Mouse (Mus musculus) heart, embryonic 15.5 days (tissue): ENCODE results near the gene Bms1. TPM values are rescaled to one million over a fixed set of nuclear protein-coding genes. Genes with fewer than 3 reads are reported as not detected.

Experiments used
- microRNA-seq: library from miRNA; unstranded; fragments of <30 nt; microRNA quantifications from one replicate; pipeline ENCODE4, GENCODE M21; 2016
- polyA plus RNA-seq: library from polyadenylated mRNA; unstranded; fragments of >200 nt; fragmentation: Nextera tagmentation; extraction: Ambion mirVana; gene quantifications from 2 replicates; pipeline ENCODE4 v1.2.1, GENCODE M21; 2015

The Bms1 gene
- polyA plus RNA-seq, 1 experiment from 2014 or later, result 17.3 TPM

Small RNA genes lying within 50 kb of the gene (microRNA-seq; reads per million reads assigned to microRNA genes)
- gene Gm25953, result not detected

Other genes with a start within 250 kb of the Bms1 start
- 0.28 and 0.67 TPM in 2 replicates for gene Ret, start 221.8 kb downstream of the Bms1 start, polyA plus RNA-seq
- 3.8 and 5.4 TPM in 2 replicates for gene Zfp248, start 36.1 kb upstream of the Bms1 start, polyA plus RNA-seq
- gene Zfp9, start 59.8 kb upstream of the Bms1 start, polyA plus RNA-seq, result 5.2 and 6.2 TPM in 2 replicates
- 6.2 and 7.1 TPM in 2 replicates for gene Ankrd26, start 142.8 kb upstream of the Bms1 start, polyA plus RNA-seq